Mouse (Mus musculus): ENCODE data around the gene Dgcr8. TPM values are rescaled to one million over a fixed set of nuclear protein-coding genes. Genes with fewer than 3 reads are reported as not detected.
"Not testable (repeated sequence)": the region's sequence is repeated elsewhere in the genome, so short reads cannot be mapped to it uniquely, and the experiment has no call there.

The Dgcr8 gene
- total RNA-seq (2022): 10 to 100 TPM; 40.5 to 65.1 (median 46.7) TPM

- DNase-seq (ENCODE audit: low spot score in 2 of 2): peak; percentile 96 to 98
These were observed at the start of gene Dgcr8 for GRCm38 (mm10) chr16:18289067-18289588. Dgcr8 (minus strand) TSS chr16:18289246.

GRCm38 (mm10) chr16:18337261-18337660 is 48.2 kb upstream of the Dgcr8 start:
- no peak for DNase-seq (ENCODE audit: low spot score in 2 of 2)

- no peak for DNase-seq (ENCODE audit: low spot score in 2 of 2)
These were observed 46.9 kb upstream of the Dgcr8 start for GRCm38 (mm10) chr16:18335981-18336380.

- no peak for DNase-seq (ENCODE audit: low spot score in 2 of 2)
These were observed 44.9 kb upstream of the Dgcr8 start for GRCm38 (mm10) chr16:18333976-18334375.

- DNase-seq (ENCODE audit: low spot score in 2 of 2): no peak
These were observed 39.5 kb upstream of the Dgcr8 start for GRCm38 (mm10) chr16:18328524-18328923.

- DNase-seq (ENCODE audit: low spot score in 2 of 2): no peak
These were observed 38.9 kb upstream of the Dgcr8 start for GRCm38 (mm10) chr16:18327936-18328335.

GRCm38 (mm10) chr16:18325741-18326140 is 36.7 kb upstream of the Dgcr8 start:
- no peak for DNase-seq (ENCODE audit: low spot score in 2 of 2)

GRCm38 (mm10) chr16:18324031-18324430 is 35.0 kb upstream of the Dgcr8 start:
- DNase-seq (ENCODE audit: low spot score in 2 of 2): no peak

GRCm38 (mm10) chr16:18323460-18323859 is 34.4 kb upstream of the Dgcr8 start:
- DNase-seq (ENCODE audit: low spot score in 2 of 2): no peak

- no peak for DNase-seq (ENCODE audit: low spot score in 2 of 2)
These were observed 32.4 kb upstream of the Dgcr8 start for GRCm38 (mm10) chr16:18321443-18321842.

GRCm38 (mm10) chr16:18318992-18319391 is 29.9 kb upstream of the Dgcr8 start:
- no peak for DNase-seq (ENCODE audit: low spot score in 2 of 2)

GRCm38 (mm10) chr16:18308159-18308558 is 19.1 kb upstream of the Dgcr8 start:
- no peak for DNase-seq (ENCODE audit: low spot score in 2 of 2)

- not testable (repeated sequence) for DNase-seq (ENCODE audit: low spot score in 2 of 2)
These were observed 568 bp upstream of the Dgcr8 start for GRCm38 (mm10) chr16:18289614-18290013.

GRCm38 (mm10) chr16:18288581-18289061 is 425 bp downstream of the Dgcr8 start:
- peak; percentile 35 to 37 for DNase-seq (ENCODE audit: low spot score in 2 of 2)

GRCm38 (mm10) chr16:18288166-18288565 is 880 bp downstream of the Dgcr8 start:
- DNase-seq (ENCODE audit: low spot score in 2 of 2): no peak

GRCm38 (mm10) chr16:18275166-18275565 is 13.9 kb downstream of the Dgcr8 start:
- no peak for DNase-seq (ENCODE audit: low spot score in 2 of 2)

- DNase-seq (ENCODE audit: low spot score in 2 of 2): no peak
These were observed 20.9 kb downstream of the Dgcr8 start for GRCm38 (mm10) chr16:18268182-18268581.

- no peak for DNase-seq (ENCODE audit: low spot score in 2 of 2)
These were observed 24.0 kb downstream of the Dgcr8 start for GRCm38 (mm10) chr16:18265024-18265423.

- DNase-seq (ENCODE audit: low spot score in 2 of 2): no peak
These were observed 30.8 kb downstream of the Dgcr8 start, which contains the start of gene Gm49776 for GRCm38 (mm10) chr16:18258221-18258620. Gm49776 (minus strand) TSS chr16:18258321.

- no peak for DNase-seq (ENCODE audit: low spot score in 2 of 2)
These were observed 35.2 kb downstream of the Dgcr8 start for GRCm38 (mm10) chr16:18253866-18254265.

GRCm38 (mm10) chr16:18252736-18253135 is 36.3 kb downstream of the Dgcr8 start:
- no peak for DNase-seq (ENCODE audit: low spot score in 2 of 2)

- no peak for DNase-seq (ENCODE audit: low spot score in 2 of 2)
These were observed 37.9 kb downstream of the Dgcr8 start for GRCm38 (mm10) chr16:18250828-18251790.
